Mouse (Mus musculus) CD8-positive naive resting alpha-beta T cell, adult 2 months (primary cell): ENCODE measurements around the gene Smim24.

Source experiments
- DNase-seq, 2 experiments: peaks; one replicate each; pipeline ENCODE4 v3.0.0; 2022; ENCODE audit warnings: low read depth in 2 of 2, low spot score in 2 of 2

Smim24 gene

GRCm38 (mm10) chr10:81432868-81433262 is 40.0 kb downstream of the Smim24 start:
- DNase-seq: peak; percentile 84 to 89

DNA sequence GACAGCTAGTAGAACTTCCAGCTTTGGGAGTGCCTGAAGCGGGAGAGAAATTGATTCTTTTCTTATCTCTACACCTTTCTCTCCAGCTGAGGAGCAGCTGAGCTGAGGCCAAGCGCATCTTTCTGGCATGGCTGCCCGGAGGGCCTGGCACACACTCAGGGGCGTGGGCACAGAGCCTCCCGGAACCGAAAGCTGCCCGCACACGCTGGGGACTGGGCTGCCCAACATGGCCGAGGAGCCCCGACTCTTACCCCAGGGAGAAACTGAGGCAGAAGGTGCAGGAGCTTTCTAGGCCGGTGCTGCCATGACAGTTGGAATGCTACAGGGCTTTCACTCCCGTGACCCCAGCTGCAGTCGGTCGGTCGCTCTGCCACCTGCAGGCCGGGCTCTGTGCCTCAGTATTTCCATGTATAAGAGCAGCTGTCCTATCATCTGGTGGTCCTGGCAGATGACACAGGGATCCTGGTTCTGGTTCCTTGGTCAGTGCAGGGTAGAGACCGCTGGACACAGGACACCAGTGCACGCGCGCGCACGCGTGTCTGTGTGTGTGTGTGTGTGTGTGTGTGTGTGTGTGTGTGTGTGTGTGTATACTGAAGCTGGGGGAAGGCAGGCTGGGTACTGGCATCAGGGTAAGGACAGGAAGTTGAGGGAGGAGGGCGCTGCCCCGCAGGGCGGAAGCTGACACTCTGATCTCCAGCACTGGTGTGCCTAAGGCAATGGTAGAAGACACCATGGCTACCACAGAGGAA is 40.9 kb downstream of the Smim24 start:
- peak; percentile 48 to 52 for DNase-seq

DNA sequence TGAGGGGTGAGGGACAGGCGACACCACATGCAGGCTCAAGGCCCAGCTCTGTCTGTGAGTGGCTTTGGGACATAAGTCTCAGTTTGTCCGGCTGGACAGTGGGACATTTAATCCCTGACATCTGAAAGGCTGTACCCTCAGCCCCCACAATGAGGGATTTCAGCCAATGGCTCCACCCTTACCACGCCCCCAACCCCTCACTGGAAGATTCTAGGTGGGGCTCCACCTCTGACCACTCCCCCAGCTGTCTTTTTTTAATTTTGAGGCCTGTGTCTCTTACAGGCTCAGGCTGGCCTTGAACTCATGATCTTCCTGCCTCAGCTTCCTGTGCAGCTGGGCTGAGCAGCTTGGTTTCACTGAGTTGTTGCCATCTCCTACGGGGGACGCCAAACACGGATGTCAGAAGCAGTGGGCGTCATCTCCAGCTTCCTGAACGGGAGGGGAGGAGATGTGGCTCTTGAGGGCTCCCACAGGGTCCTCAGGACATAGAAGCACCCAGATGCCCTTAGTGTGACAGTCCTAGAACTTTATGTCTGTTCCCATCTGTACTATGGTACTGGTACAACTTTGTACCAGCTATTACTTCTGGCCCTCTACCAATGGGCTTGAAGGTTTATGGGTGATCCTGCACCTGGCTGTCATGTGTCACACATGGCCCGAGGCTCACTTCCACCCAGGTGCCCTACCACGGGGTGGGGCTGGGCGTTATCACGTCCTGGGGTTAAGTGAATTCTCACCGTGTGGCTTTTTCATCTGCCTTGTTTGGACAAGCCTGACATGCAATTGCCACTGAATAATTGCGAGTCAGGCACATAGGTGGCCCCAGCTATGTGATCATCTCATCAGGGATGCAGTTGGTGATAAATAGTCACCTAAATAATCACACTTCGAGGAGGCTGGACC is 41.8 kb downstream of the Smim24 start:
- DNase-seq: no peak

DNA sequence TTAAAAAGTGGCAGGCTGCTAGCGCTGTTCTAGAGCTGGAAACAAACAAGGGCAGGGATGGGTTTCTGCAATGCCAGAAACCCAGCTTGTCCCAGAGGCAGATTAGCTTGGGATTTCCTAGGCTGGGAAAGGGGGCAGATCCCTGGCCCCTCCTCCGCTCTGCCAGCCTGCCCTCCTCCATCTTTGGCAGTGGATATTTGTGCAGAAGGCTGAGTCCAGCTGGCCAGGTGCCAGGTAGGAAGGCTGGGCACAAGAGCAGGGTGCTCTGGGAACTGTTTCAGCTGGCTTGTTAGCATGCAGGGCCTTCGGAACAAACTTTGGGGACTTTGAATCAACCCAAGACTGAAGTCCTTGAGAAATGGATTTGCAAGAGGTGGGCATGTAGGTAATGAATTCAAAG is 42.6 kb downstream of the Smim24 start:
- no peak for DNase-seq

DNA sequence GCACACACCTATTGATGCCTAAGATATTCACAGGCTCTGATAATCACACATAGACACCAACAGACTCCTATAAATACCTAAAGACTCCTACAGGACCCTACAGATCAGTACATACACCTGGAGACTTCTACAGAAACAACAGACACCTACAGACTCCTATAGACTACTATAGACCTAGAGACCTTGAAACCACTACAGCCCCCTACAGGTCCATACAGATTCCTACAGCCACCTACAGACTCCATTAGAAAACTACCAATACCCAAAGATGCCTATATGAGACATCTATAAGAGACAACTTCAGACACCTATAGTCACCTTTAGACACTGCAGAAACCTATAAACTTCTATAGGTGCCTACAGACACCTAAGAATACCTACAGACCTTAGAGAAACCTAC is 48.2 kb downstream of the Smim24 start:
- DNase-seq: no peak
